Mouse (Mus musculus): ENCODE results near the gene Prl6a1. TPM values are rescaled to one million over a fixed set of nuclear protein-coding genes. Genes with fewer than 3 reads are reported as not detected.

The Prl6a1 gene
- not detected in 2 replicates for polyA plus RNA-seq (2012; rRNA removed; ENCODE audit: low replicate concordance)

DNA sequence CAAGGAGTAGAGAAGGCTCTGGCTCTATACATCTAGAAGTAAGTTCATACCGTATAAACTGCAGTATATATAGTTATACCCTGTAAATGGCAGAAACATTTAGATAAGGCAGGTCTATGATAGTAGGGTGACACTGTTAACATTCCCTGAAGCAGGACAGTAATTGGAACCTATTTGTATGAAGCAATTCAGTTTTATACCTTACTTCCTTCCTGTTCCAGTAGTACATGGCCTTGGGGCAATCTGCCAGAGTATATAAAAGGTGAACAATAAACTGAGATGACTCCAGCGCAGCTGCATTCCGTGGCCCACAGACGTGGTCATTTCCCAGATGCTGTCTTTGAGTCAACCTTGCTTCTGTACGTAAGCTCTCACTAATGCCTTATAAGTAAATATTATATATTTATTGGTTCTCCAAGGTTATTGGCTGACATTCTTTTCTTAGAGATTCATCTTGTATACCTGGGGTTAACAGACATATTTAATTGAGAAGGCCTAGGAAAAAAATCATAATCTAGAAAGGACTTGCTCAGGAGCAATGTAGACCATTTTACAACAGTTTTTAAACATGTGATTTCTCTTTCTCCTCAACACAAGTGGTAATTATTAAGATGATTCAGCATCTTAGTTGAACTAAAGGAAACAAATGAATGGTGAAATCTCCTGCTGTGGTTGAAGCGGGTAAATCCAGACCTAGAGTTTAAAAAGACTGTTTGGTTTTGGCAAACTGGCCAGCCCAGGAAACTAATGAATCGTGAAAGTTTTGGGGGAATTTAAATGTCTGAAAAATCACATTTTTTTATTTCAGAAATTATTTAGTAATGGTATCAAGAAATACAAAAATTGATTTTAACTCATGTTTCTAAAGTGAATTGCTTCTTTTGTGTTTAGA, at the start of gene Prl6a1:
Gene Prl6a1, plus strand, starts transcription at position 294 of the 892 bp plus-strand sequence.

DNA sequence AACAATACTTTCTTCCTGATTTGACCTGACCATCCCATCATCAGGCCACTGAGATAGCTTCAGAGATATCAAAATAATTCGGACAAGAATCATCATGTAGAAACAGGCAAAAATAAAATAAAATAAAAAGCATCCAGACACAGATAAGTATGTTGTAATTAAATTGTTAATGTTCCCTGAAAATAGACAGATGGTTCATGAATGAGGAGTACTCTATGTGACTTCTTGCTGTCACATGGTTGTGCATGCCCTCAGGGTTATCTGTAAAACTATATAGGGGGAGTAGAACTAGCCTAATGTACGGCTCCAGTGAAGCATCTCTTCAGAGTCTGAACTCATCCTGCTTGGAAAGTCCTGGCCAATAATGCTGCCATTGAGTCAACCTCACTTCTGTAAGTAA, 32.9 kb downstream of the Prl6a1 start, which contains the start of gene Prl8a2:
Gene Prl8a2, plus strand, starts transcription at position 301 of the 400 bp plus-strand sequence.

Other genes with a start within 250 kb of the Prl6a1 start
- not detected in 2 replicates for gene Prl3d1, start 218.4 kb upstream of the Prl6a1 start, polyA plus RNA-seq (2012; rRNA removed; ENCODE audit: low replicate concordance)
- gene Prl3d2, start 190.9 kb upstream of the Prl6a1 start, polyA plus RNA-seq (2012; rRNA removed; ENCODE audit: low replicate concordance) = not detected in 2 replicates
- not detected in 2 replicates for gene Prl3d3, start 155.8 kb upstream of the Prl6a1 start, polyA plus RNA-seq (2012; rRNA removed; ENCODE audit: low replicate concordance)
- gene Prl3c1, start 116.0 kb upstream of the Prl6a1 start, polyA plus RNA-seq (2012; rRNA removed; ENCODE audit: low replicate concordance) = not detected in 2 replicates
- not detected in 2 replicates for gene Prl3b1, start 70.8 kb upstream of the Prl6a1 start, polyA plus RNA-seq (2012; rRNA removed; ENCODE audit: low replicate concordance)
- not detected in 2 replicates for gene Prl3a1, start 53.2 kb upstream of the Prl6a1 start, polyA plus RNA-seq (2012; rRNA removed; ENCODE audit: low replicate concordance)
- gene Prl8a2, start 33.0 kb downstream of the Prl6a1 start, polyA plus RNA-seq (2012; rRNA removed; ENCODE audit: low replicate concordance) = not detected in 2 replicates
- not detected in 2 replicates for gene Prl2b1, start 78.2 kb downstream of the Prl6a1 start, polyA plus RNA-seq (2012; rRNA removed; ENCODE audit: low replicate concordance)
- gene Prl8a6, start 126.1 kb downstream of the Prl6a1 start, polyA plus RNA-seq (2012; rRNA removed; ENCODE audit: low replicate concordance) = not detected in 2 replicates
- not detected in 2 replicates for gene Prl8a8, start 200.6 kb downstream of the Prl6a1 start, polyA plus RNA-seq (2012; rRNA removed; ENCODE audit: low replicate concordance)

All from mammary gland, adult 2 months (tissue).